Mouse (Mus musculus) C2C12 (cell line): ENCODE results near the gene Ypel2.

ENCODE experiments used
- CTCF ChIP-seq: IDR thresholded peaks from one replicate; pipeline ENCODE4 v1.5.1; 2011; ENCODE audit not compliant: control insufficient read depth, insufficient read depth, insufficient read length
- MAX ChIP-seq: IDR thresholded peaks from one replicate; pipeline ENCODE4 v1.6.1; 2011; ENCODE audit warnings: mild to moderate bottlenecking, control low read depth

DNA sequence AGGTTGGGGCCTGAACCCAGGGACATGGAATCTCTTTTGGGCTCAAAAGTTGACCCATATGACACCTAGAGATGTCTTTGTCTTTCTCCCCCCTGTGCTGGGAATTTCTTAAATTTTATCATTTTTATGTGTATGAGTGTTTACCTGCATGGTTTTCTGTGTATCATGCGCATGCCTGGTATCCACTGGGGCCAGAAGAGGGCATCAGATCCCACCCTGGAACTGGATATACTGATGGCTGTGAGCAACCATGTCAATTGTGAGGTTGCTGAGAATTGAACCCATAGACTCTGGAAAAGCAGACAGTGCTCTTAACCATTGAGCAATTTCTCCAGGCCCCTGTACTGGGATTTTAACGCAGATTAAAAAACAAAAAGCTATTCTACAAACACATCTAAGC lies 76.0 kb downstream of the Ypel2 start:
- TF ChIP-seq CTCF (no peak), MAX (no peak)
